Mouse (Mus musculus) embryo, embryonic 10.5 days (tissue): ENCODE results near the gene Prex1.

Experiments
- DNase-seq: peaks from one replicate; pipeline ENCODE4 v3.0.0-alpha.2; 2015; ENCODE audit warnings: low spot score

Prex1 gene

DNA sequence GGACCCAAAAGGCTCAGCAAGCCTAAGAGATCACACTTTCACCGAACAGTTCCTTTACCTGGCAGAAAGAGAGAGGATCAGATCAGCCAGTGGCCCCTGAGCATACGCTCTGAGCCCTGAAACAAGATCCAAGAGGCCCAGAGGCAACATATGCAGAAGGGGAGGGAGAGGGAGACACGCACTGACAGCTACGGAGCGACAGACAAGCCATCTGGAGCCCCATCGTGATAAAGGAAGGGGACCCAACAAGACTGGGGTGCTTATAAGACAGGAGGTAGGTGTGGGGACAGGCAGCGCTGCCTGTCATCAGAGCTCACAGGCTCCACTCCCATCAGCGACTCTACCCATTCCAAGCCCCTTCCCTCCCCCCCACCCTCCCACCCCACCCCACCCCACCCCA lies 27.8 kb downstream of the Prex1 start:
- no peak for DNase-seq

DNA sequence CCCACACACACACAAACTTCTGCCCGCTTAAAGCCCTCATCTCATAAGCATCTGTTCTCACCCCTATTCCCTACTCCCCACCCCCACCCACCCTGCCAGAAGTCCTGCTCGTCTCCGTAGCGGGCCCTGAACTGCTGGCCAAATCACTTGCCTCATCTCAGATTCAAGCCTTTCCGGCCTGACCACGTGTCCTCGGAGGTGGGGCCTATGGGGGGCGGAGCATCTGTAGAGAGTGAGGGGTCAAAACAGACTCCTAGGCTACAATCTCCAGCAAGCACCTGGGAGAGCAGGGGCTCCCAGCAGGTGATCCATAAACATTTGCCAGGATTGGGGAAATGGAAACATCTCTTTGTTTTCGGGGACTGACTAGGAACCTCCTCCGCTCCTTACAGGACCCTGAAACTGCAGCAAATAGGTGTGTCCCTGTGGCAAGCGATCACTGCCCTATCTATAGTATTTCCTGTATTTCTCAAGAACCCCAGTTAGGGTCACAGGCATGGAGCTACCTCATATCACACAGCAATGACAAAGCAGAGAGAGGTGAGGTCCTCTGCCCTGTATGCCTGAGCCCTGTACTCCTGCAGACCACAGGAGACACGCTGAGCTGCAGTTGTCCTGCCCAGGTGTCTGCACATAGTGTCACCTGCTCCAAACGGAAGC lies 29.6 kb downstream of the Prex1 start:
- peak; percentile 75 for DNase-seq

DNA sequence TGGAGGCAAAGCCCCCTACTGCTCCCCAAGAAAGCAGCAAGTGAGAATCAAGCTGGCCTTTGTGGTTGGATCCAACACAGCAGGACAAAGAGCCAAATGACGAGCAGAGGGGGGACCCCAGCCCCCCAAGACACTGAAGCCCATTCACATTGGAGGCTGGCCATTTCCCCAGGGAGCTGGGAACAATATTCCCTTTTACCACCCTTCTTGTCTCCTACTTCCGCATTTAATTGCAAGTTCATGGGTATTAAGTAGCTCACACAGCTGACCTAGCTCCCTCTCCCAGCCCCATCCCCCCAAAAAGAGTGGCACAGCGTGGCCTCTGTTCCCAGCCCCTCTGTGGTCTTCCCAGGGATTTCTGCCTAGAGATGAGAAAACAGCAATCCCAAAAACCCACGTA lies 30.8 kb downstream of the Prex1 start:
- DNase-seq, result no peak

DNA sequence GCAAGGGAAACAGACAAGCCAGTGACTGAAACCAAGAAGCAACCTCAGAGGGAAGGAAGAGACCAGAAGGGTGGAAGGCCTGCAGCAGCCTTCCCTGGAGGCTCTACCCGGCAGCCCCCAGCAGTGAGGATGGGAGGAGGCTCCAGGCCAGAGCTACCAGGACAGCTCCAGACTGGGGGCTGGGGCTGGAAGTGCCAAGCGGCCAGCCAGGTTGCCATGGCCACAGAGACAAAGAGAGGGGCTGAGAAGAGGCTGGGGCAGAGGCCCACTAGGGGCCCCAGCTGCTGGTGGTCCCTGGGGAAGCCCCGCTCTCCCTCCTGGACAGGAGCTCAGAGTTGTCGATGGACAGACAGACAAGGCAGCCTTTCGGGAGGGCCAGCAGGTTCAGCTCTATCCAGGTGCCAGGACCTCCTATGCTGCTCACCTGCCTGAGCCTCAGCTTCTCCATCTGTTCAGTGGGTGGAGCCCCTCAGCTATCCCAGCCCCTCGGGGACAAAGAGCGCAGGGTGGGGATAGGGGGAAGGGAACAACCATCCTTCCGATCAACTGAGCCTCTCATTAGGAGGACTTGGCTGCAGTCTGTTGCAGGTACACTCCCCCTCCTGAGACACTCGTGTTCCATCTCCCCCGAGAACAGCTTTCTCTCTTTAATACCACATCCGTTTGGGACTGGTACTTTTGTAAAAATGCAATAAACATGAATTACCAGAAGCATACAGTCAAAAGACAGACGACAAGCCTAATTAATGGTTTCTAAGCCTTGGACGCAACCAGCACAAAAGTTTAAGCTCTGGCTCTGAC lies 34.5 kb downstream of the Prex1 start:
- DNase-seq, result peak; percentile 84

DNA sequence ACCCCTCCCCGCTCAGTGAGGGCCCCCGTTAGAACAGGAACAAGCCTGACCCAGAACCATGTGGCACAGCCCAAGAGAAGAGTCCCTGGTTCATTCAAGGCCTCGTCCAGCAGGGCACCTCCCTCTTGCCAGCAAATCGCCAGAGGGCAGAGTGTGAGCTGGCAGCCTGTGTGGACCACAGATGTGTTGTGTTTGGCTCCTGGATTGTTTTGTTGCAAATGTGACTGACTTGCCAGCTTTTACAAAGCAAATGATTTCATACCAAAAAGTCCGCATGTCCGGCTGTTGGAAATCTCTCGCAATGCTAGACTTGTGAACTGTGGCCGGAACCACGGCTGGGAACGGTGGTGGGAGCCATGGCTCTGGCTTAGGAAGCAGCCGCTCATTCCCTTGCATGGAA lies 36.7 kb downstream of the Prex1 start:
- DNase-seq, result no peak

DNA sequence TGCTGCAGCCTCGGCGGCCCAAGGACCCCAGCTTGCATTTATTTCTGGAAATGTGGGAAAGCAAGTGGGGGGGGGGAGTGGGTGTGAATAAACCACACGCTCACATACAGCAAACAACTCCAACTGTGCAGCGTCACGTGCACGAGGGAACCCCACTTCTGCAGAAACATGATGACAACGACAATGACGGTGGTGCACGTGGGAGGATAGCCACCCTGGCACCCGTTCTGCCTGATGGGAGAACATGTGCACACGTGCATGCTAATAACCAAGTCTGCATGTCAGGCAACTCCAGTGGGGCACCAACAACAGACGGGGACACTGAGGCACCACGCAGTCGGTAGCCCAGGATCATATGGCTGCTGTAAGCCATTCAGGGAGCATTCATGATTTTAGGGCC lies 37.1 kb downstream of the Prex1 start:
- no peak for DNase-seq

DNA sequence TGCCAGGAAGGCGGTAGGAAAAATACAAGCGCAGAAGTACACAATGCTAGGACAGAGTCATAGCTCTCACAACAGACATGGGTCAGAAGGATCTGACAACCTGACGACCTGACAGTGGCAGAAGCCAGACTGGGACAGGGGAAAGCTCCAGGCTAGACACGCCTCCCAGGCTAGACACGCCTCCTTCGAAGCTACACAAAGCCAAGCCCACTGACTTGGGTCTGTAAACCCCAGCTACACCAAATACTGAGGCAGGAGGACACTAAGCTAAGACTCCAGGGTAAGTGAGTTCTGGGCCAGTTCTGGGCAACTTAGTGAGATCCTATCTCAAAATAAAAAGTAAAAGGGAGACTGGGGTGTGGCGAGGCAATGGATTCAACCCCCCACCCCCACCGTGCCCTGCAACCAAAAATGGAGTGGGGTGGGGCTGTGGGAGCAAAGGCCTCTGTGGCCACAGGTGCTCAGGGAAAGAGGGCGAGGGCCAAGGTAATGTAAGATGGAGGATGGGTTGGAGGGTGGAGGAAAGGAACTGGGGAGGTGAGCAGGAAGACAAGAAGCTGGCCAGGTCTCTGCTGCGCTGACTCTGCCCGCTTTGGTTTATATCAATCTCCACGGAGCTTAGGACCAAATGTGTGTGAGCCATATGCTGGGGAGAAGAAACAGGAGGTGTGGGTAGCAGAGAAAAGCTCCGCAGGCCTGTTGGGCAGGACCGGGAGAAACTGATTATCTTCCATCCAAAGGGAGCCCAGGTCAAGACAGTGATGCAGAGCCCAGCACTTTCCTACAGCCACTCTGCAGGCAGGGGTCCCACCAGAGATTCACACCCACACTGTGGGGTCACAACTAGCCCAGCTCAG lies 37.8 kb downstream of the Prex1 start:
- peak; percentile 64 for DNase-seq

DNA sequence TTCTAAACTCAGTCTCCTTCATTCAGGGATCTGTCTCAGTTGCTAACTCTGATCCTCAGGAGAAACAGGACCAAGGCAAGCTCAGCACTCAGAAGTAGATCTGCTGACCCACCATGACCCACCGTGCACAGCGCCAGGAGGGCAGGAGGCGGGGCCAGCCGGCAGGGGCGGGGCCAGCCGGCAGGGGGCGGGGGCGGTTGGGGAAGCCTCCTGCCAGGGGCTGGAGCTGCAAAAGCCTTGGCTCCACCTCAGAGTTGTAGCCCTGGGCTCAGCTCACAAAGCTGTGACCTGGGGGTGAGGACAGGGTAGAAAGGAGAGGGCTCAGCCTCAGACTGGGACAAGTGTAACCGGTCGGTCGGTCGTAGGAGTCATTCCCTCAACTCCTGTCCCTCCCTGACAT lies 38.9 kb downstream of the Prex1 start:
- DNase-seq, result peak; percentile 51

DNA sequence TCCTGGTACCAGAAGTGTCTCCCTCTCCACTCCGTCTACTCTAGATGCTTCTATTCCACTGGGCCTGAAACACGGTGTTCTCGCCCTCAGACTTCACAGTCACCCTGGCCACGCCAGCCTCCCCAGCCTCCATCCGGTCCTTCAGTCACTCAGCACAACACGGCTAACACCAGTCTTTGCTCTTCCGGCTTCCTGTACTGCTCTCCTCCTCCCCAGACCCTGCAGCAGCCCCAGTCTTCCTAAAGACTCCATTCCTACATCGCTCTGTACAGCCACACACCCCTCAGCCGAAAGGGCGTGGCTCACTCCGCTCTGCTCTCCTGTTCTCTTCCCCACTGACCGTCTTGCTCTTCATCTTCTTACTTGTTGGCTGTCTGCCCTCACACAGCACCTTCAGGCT lies 39.7 kb downstream of the Prex1 start:
- no peak for DNase-seq

DNA sequence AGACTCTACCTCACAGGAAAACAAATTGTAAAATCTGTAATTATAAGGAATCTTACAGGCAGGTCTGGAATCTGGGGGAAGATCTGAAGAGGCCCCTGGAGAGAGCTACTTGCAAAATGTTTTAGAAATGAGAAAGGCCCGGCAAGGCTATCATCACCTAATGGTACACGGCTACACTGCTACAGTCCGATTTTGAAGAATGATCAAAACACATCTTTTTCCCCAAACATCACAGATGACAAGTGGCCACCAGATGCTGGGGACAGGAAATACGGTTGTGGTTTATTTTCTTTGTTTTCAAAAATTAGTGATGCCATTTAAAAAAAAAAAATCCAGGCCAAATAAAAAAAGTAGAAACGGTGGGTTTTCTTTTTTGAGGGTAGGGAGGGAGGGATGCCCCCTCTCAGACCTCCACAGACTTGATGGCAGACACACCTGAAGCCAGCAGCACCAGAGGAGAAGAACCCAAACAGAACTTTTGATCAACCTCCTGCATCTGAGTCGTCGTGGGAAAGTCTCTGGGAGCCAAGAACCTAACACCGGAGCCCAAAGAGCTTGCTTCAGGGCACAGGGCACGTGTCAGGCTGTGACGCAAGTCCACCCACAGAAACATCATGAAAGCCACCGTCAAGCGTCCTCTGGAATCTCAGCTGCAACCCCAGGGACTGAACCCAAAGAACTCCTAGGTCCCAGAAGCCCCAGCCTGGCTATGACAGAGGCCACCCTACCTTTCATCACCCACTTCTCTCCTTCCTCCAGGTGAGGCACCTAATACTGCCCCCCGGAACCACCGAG lies 41.3 kb downstream of the Prex1 start:
- no peak for DNase-seq

DNA sequence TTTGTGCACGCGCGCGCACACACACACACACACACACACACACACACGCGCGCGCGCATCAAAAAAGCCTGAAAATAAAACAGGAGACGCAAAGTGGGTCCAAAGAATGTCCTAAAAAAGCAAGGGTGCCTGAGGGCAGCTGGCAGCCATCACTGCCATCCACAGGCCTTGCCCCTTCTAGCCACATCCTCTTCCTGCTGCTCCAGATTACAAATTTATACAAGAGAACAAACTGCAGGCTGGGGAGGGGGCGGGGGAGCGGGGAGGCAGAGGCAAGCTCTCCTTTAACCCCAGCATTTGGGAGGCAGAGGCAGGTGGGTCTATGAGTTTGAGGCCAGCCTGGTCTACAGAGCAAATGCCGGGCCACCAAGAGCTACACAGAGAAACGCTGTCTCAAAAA lies 42.0 kb downstream of the Prex1 start:
- no peak for DNase-seq

DNA sequence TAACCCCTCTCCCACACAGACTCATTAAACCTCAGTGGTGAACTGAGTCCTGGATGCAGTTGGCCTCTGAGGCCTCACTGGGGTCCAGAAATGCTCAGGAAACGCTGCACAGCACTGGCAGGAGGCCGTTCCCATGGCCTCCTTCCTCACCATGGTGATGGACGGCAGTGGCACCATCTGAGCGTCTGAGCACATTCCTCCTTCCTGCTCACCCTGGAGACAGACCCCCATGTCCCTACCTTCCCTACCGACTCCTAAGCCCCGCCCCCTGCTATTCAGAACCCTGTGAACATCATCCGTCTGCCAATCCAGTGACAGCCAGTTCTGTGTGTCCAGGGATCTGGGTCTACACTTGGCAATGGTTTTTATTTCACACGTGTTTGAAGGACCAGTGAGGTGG lies 42.6 kb downstream of the Prex1 start:
- peak; percentile 81 for DNase-seq

DNA sequence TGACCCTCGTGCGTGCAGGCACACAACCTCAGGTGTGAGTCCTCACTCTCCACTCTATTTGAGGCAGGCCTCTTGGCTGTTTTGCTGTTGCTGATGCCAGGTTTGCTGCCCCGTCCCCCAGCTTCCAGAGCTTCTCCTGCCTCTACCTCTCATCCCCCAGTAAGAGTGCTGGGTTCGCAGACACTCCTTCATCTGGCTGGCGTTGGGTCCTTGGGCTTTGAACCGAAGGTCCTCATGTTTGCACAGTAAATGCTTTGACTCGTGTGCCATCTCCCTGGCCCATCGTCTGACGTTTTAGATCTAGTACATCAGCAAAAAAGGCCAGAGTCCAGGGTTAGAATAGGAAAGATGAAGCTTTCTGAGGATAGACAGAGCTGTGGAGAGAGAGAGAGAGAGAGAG lies 43.7 kb downstream of the Prex1 start:
- no peak for DNase-seq

DNA sequence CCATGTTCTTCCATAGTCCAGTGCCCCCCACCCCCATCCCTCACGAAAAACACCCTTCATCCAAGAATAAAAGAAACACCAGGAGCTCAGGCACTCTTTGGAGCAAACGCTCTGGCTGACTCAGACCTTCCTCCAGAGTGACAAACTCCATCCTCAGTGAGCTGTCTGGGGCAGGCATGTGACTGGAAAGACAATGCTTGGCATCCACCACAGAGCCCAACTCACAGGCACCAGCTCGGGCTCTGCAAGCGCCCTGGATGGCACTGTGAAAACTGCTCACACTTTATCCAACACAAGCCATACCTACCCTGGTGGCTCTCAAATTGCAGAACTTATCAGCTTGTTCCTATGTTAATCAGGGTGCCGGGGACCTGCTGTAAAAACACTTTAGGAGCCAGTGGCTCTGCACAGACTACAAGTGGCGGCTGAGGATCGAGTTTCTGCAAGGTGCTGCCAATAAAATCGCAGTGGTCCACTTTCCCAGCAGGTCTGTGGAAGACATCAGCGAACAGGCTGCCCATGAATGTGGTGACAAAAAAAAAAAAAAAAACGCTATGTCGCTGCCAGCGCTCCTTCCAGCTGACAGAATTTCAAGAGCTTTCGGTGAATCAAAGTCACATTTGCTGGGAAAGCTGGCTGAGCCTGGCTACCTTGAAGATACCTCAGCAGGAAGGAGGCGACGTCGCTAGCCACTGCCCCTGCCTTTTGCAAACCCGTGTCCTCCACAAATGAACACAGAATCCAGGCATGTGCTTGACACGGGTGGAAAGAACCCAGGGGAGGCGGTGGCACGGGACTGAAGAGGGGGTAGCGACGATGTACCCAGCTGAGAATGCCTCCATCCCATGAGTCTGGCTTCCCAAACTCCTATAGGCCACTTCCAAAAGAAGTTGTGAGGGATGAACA lies 45.6 kb downstream of the Prex1 start:
- DNase-seq, result no peak

DNA sequence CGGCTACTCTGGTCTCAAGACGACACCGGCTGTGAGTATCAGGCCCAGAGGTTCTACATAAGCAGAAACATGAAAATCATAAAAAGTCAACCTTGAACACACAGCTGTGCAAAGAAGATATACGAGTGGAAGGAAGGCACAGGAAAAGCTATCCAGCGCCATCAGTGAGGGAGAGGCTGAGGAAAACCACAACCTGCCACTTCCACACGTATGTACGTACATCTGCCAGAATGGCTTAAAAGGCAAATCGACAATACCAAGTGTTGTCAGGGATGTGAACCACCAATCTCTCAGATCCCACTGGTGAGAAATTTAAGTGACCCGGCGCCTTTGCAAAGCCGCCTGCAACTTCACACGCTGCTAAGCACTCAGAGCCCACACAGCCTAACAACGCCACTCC lies 47.5 kb downstream of the Prex1 start:
- no peak for DNase-seq

DNA sequence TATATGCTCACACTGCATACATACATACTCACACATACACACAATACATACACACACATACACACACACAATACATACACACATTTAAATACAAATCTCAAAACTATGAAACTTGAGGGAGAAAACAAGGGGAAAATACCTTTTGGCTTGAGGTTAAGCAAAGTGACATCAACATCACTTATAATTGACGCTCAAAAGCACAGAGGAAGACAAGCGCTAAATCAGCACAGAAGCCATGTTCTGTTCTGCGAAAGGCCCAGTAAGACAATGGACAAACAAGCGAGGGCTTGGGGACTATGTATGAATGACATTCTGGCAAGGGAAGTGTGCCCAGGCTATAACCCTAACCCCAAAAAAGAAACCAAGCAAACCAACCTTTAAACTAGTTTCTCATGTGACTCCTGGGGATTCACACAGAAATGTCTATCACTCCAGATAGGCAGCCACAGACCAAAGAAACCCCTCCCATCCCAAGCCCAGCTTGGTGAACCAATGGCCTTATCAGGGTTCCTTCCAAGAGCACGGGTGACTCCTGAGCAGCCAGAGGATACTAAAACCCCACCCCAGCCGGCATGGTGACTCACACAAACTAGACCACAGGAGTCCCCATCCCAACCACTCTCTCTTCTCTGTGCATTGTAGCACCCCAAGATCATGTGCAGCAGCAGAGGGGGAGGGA lies 48.2 kb downstream of the Prex1 start:
- DNase-seq, result no peak

DNA sequence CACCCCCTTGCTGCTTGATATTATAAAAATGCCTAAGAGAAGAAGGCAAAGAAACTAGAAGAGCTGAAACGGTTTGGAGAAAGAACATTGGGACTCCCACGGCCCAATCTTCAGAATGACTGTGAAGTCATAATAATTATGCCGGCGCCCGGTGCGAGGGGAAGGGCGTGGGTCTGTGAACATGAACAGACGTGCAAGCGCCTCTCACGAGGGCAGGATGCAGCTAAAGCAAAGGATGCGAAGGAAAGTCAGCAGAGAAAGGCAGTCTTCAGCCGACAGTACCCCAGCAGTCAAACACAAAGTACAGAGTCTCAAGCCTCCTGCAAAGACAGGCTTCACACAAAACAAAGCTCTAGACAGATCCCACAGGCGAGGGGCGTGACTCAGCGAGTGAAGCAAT lies 49.1 kb downstream of the Prex1 start:
- DNase-seq, result no peak

DNA sequence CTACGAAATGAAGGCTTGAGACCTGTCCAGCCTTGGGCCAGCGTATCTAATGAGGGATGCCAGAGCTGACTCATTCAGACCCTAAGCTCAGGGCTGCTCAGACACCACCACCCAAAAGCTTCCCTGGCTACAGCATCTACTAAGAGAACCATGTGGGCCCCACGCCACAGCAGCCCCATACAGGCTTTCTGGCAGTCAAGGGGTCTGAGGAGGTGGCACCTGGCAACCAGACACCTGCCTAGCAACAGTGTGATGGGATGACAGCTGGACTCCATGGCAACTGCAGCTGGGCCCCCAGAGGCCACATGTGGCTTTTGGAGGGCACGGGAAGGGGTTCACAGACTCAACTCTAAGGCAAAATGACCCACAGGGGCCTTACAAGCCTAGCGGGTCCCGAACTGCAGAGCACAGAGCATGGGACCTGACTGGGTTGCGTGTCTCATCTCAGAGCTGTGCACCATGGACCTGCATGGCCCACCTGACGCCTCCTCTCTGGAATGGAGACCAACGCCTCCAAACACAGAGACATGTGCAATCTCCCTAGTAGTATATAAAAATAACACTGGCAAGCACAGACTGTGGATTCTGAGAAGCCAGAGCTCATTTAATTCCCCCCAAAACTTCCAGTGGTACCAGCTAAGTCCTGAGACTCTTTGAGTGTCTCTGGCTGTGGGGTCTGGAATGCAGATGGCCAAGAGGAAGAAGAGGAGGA lies 50.2 kb downstream of the Prex1 start:
- peak; percentile 66 for DNase-seq

DNA sequence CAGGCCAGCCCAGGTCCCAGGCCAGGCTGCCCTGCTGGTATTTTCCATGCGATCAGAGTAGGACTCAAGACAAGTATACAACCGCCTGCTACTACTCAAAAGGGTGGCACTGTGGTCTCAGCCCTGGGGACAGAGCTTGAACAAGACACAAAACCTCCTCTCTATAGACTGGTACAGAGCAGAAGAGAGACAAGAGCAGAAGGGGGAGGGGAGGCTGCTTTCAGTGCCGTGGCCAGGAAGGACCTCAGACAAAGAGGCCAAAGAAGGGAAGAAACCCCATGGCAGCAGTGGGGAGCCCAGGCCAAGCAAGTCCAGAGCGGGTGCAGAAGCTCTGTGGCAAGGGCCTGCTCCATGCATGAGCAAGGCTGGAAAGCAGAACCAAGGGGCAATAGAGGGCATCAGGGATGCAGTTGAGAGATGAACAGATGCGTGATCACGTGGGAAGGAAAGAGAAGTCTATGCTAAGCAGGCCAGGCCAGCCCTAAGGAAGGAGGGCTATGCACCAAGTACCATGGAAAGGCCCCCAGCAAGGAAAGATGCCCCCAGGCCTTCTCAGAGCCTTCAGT lies 51.0 kb downstream of the Prex1 start:
- no peak for DNase-seq
